Mouse (Mus musculus): ENCODE results near the gene Rhod.

- TF ChIP-seq CTCF (IDR thresholded peaks at IDR 0.05; ENCODE audit: low read depth) (no peak), EP300 (optimal IDR thresholded peaks at IDR 0.05) (no peak)
Observed at GRCm38 (mm10) chr19:4396081-4396997, 42.9 kb downstream of the Rhod start.

Data from stomach, postnatal 0 days (tissue).